In the genomic region with DNA sequence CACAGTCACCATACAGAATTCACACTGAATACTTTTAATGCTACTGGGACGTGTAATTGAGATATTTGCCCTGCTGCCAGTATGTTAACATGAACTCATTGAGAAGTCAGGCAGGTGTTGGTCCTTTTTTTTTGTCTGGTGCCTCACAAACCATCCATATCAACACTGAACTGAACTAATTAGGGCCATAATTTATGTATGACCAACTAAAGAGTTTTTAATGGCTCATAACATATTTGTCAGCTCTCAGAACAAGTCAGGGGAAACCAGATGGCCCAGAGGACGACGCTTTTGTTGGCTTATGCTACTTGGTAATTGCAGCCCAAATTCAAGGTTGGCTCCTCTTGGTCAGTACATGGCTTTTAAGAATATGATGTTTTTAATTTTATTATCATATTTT, we compare ENCODE assay signal across 16 mouse cellular contexts.
DNase-seq lines count a peak whose midpoint lies in the region; ATAC-seq and TF ChIP-seq lines count a peak whose summit lies in the region.
"Had no signal": no experiment of that assay in that cellular context is flagged by ENCODE, and none has a peak within 500 bp of the region (broad histone marks: within the 10 kb centered on the region; RNA-seq: fewer than 3 reads in every experiment).

No protein-coding gene starts in this region.

- H3K4me1 ChIP-seq in forebrain, embryonic 14.5 days (ENCODE audit: control insufficient read depth, insufficient read depth, low read length) = no peaks in the 10 kb centered on the region
- no peaks in the 10 kb centered on the region for H3K4me1 ChIP-seq in forebrain, postnatal 0 days (ENCODE audit: insufficient read depth)
- H3K4me1 ChIP-seq in forebrain, embryonic 16.5 days (replicated peaks; ENCODE audit: control insufficient read depth, insufficient read depth, low read length) = no peaks in the 10 kb centered on the region
- no peaks in the 10 kb centered on the region for H3K4me1 ChIP-seq in forebrain, embryonic 11.5 days (replicated peaks; ENCODE audit: control insufficient read depth, insufficient read depth, low read length)
- H3K4me1 ChIP-seq: embryonic facial prominence, embryonic 10.5 days; embryonic facial prominence, embryonic 12.5 days had no signal

- H3K4me2 ChIP-seq in forebrain, embryonic 14.5 days (ENCODE audit: low read length) = no peak overlapping the region
- H3K4me2 ChIP-seq in forebrain, postnatal 0 days (ENCODE audit: low read depth) = no peak overlapping the region
- no peak overlapping the region for H3K4me2 ChIP-seq in forebrain, embryonic 16.5 days (ENCODE audit: low read length)
- no peak overlapping the region for H3K4me2 ChIP-seq in forebrain, embryonic 11.5 days (ENCODE audit: low read depth, low read length, severe bottlenecking)
- H3K4me2 ChIP-seq: embryonic facial prominence, embryonic 12.5 days had no signal

- H3K27me3 ChIP-seq in forebrain, embryonic 14.5 days (replicated peaks; ENCODE audit: control insufficient read depth, insufficient read depth, low read length) = no peaks in the 10 kb centered on the region
- H3K27me3 ChIP-seq in forebrain, postnatal 0 days (ENCODE audit: insufficient read depth, low read length) = no peaks in the 10 kb centered on the region
- no peaks in the 10 kb centered on the region for H3K27me3 ChIP-seq in forebrain, embryonic 16.5 days (replicated peaks; ENCODE audit: control insufficient read depth, insufficient read depth, low read length)
- no peaks in the 10 kb centered on the region for H3K27me3 ChIP-seq in forebrain, embryonic 11.5 days (ENCODE audit: control insufficient read depth, insufficient read depth, low read length)
- H3K27me3 ChIP-seq: embryonic facial prominence, embryonic 12.5 days had no signal

- H3K9me3 ChIP-seq in forebrain, embryonic 14.5 days (replicated peaks; ENCODE audit: control insufficient read depth, low read length) = no peaks in the 10 kb centered on the region
- no peaks in the 10 kb centered on the region for H3K9me3 ChIP-seq in forebrain, postnatal 0 days (ENCODE audit: low read length)
- H3K9me3 ChIP-seq in forebrain, embryonic 16.5 days (ENCODE audit: control insufficient read depth, low read length) = no peaks in the 10 kb centered on the region
- no peaks in the 10 kb centered on the region for H3K9me3 ChIP-seq in forebrain, embryonic 11.5 days (ENCODE audit: control insufficient read depth, low read length)
- H3K9me3 ChIP-seq: embryonic facial prominence, embryonic 10.5 days; embryonic facial prominence, embryonic 12.5 days had no signal

- H3K36me3 ChIP-seq in forebrain, embryonic 14.5 days (ENCODE audit: control insufficient read depth, insufficient read depth, low read length) = no peaks in the 10 kb centered on the region
- H3K36me3 ChIP-seq in forebrain, postnatal 0 days (ENCODE audit: insufficient read depth) = no peaks in the 10 kb centered on the region
- H3K36me3 ChIP-seq in forebrain, embryonic 16.5 days (ENCODE audit: control insufficient read depth, insufficient read depth) = no peaks in the 10 kb centered on the region
- no peaks in the 10 kb centered on the region for H3K36me3 ChIP-seq in forebrain, embryonic 11.5 days (ENCODE audit: control insufficient read depth, insufficient read depth, low read length)
- H3K36me3 ChIP-seq: embryonic facial prominence, embryonic 10.5 days; embryonic facial prominence, embryonic 12.5 days had no signal

- DNase-seq in forebrain, embryonic 14.5 days (ENCODE audit: low spot score) = peak; percentile 43
- DNase-seq in forebrain, postnatal 0 days = no peak
- DNase-seq in forebrain, embryonic 11.5 days (ENCODE audit: low spot score) = no peak
- DNase-seq in brain, embryonic 14.5 days (ENCODE audit: low read depth) = peak; percentile 68
- no peak for DNase-seq in heart, postnatal 25 days (ENCODE audit: low spot score)
- DNase-seq: adrenal gland, adult 2 months; adrenal gland, postnatal 10 days; adrenal gland, postnatal 25 days; cerebellum, adult 11-12 months; cerebellum, adult 2 months; cerebellum, adult 9-10 months; cerebellum, postnatal 10 days; cerebellum, postnatal 25 days had no signal

- no peak for TF ChIP-seq POLR2A in brain, embryonic 14.5 days (IDR thresholded peaks at IDR 0.05; ENCODE audit: borderline replicate concordance, extremely low read depth, insufficient read depth, insufficient read length, poor library complexity, severe bottlenecking)

- no peak for TF ChIP-seq CTCF in forebrain, postnatal 0 days (IDR thresholded peaks at IDR 0.05; ENCODE audit: low read depth)
- no peak for TF ChIP-seq CTCF in brain, embryonic 14.5 days (IDR thresholded peaks at IDR 0.05; ENCODE audit: borderline replicate concordance, extremely low read depth, insufficient read depth, insufficient read length)

- intact Hi-C loops in heart, postnatal 25 days (cut with DNase I) = no loop called here

- H3K27ac ChIP-seq in forebrain, embryonic 14.5 days (ENCODE audit: low read depth, low read length) = no peak overlapping the region
- no peak overlapping the region for H3K27ac ChIP-seq in forebrain, postnatal 0 days (ENCODE audit: low read depth, low read length)
- no peak overlapping the region for H3K27ac ChIP-seq in forebrain, embryonic 16.5 days (ENCODE audit: low read length)
- no peak overlapping the region for H3K27ac ChIP-seq in forebrain, embryonic 11.5 days (ENCODE audit: low read depth, low read length)
- H3K27ac ChIP-seq: embryonic facial prominence, embryonic 10.5 days; embryonic facial prominence, embryonic 12.5 days had no signal

- H3K9ac ChIP-seq in forebrain, embryonic 14.5 days (ENCODE audit: low read length) = no peak overlapping the region
- H3K9ac ChIP-seq in forebrain, postnatal 0 days = no peak overlapping the region
- no peak overlapping the region for H3K9ac ChIP-seq in forebrain, embryonic 16.5 days (replicated peaks; ENCODE audit: low read depth, low read length)
- H3K9ac ChIP-seq in forebrain, embryonic 11.5 days (ENCODE audit: low read length) = no peak overlapping the region
- H3K9ac ChIP-seq: embryonic facial prominence, embryonic 12.5 days had no signal

- ATAC-seq in forebrain, embryonic 14.5 days = no peak
- no peak for ATAC-seq in forebrain, postnatal 0 days
- peak; percentile 52 for ATAC-seq in forebrain, embryonic 16.5 days
- ATAC-seq in forebrain, embryonic 11.5 days (replicated peaks; ENCODE audit: low FRiP score) = no peak

- no peak overlapping the region for H3K4me3 ChIP-seq in forebrain, embryonic 14.5 days (ENCODE audit: low read depth, low read length)
- no peak overlapping the region for H3K4me3 ChIP-seq in forebrain, postnatal 0 days (ENCODE audit: low read depth, low read length)
- no peak overlapping the region for H3K4me3 ChIP-seq in forebrain, embryonic 16.5 days (replicated peaks; ENCODE audit: low read length)
- H3K4me3 ChIP-seq in forebrain, embryonic 11.5 days (ENCODE audit: low read depth, low read length) = no peak overlapping the region
- H3K4me3 ChIP-seq: embryonic facial prominence, embryonic 10.5 days; embryonic facial prominence, embryonic 12.5 days had no signal

- 52% methylated on average over 3 of the region's 3 CpGs for WGBS in forebrain, embryonic 14.5 days
- WGBS in forebrain, postnatal 0 days = 40% methylated on average over 3 of the region's 3 CpGs
- 51% methylated on average over 3 of the region's 3 CpGs for WGBS in forebrain, embryonic 16.5 days
- WGBS in forebrain, embryonic 11.5 days = 78% methylated on average over 3 of the region's 3 CpGs

Comparison
In these comparisons a context has a peak if more than half of its experiments do, and no peak if none do; other contexts are left out.
1. DNase-seq: peak in forebrain, embryonic 14.5 days (single experiment) and brain, embryonic 14.5 days (single experiment); none in forebrain, postnatal 0 days (single experiment), forebrain, embryonic 11.5 days (single experiment) and heart, postnatal 25 days (single experiment).